16 mouse cellular contexts compared by ENCODE assay signal in the genomic region with DNA sequence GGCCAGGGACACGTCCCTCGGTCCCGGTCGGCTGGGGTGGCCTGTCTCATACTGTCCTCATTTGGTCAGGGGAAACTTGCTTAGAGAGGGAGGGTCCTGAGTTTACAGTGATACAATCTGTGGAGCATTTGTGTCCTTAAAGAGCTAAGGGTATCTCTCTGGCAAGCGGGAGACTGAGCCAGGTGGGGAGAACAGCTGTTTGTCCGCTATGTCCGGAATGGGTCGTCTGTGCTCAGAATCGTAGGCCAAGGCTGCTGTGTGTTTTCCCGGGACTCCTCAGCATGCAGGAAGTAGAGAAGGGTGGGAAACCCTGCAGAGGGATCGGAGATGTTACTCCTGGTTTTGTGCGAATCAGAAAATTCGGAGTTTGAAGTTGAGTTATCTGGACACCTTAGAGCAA.
"Had no signal": no experiment of that assay in that cellular context is flagged by ENCODE, and none has a peak within 500 bp of the region (broad histone marks: within the 10 kb centered on the region; RNA-seq: fewer than 3 reads in every experiment).

No protein-coding gene starts in this region.

- H3K4me3 ChIP-seq: layer of hippocampus, adult 2 months; limb, embryonic 15.5 days; midbrain, embryonic 13.5 days; neural tube, embryonic 12.5 days had no signal

- H3K27ac ChIP-seq: layer of hippocampus, adult 2 months; limb, embryonic 15.5 days; liver, embryonic 14.5 days; macrophage; midbrain, embryonic 13.5 days; neural tube, embryonic 12.5 days had no signal

- H3K9me3 ChIP-seq: limb, embryonic 15.5 days; midbrain, embryonic 13.5 days; neural tube, embryonic 12.5 days had no signal

- H3K36me3 ChIP-seq: limb, embryonic 15.5 days; midbrain, embryonic 13.5 days; neural tube, embryonic 12.5 days had no signal

- H3K27me3 ChIP-seq: limb, embryonic 15.5 days; midbrain, embryonic 13.5 days; neural tube, embryonic 12.5 days had no signal

- ATAC-seq: intestine, postnatal 0 days; liver, postnatal 0 days; midbrain, embryonic 13.5 days had no signal

- DNase-seq: kidney, adult 8-10 months; kidney, postnatal 25 days; layer of hippocampus, adult 9-11 months; liver, postnatal 0 days; lung, embryonic 14.5 days; thymus, adult 2 months; thymus, postnatal 14 days; thymus, postnatal 4 days had no signal

- H3K4me2 ChIP-seq: limb, embryonic 15.5 days; liver, embryonic 11.5 days; lung, embryonic 14.5 days; midbrain, embryonic 13.5 days; neural tube, embryonic 12.5 days had no signal

- H3K9ac ChIP-seq: limb, embryonic 15.5 days; liver, embryonic 14.5 days; liver, postnatal 0 days; lung, embryonic 14.5 days; midbrain, embryonic 13.5 days; neural tube, embryonic 12.5 days had no signal
